Mouse (Mus musculus): ENCODE measurements at regions not wholly inside any gene's neighbourhood (a gene's known extent, or its start where the extent isn't known, plus 50 kb on each side); places are given as distances from the start of the nearest gene placed in this dataset.

GRCm38 (mm10) chr13:44559706-44560105 lies 169.6 kb upstream of the Jarid2 start:
- 43% methylated on average over 2 of the region's 2 CpGs for WGBS
- H3K27ac ChIP-seq, result no peak overlapping the region
- no peak for ATAC-seq
- no peak overlapping the region for H3K9ac ChIP-seq
- H3K27me3 ChIP-seq, result no peaks in the 10 kb centered on the region
- no peak overlapping the region for H3K4me2 ChIP-seq
- H3K4me3 ChIP-seq, result no peak overlapping the region
- H3K36me3 ChIP-seq (ENCODE audit: poor library complexity, severe bottlenecking), result no peaks in the 10 kb centered on the region
- H3K4me1 ChIP-seq, result no peaks in the 10 kb centered on the region
- H3K9me3 ChIP-seq (replicated peaks), result no peaks in the 10 kb centered on the region

DNA sequence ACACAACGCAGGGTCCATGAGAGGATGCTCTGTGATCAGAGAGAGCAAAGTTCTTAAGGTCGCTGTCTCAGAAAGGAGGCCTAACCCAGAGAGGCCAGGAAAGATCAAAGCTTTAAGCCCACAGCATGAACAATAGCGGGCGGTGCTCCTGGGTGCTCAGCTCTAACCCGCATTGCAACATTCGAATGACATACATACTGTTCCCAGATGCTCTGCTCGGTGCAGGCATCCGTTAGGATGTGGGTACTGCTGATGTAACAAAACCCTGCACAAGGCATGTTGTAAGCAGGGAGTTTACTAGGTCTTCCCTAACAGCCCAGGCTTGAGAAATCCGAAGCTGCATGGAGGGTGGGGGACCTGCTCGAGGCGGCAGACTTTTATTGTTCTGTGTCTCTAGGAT lies 164.6 kb upstream of the Jarid2 start:
- H3K9ac ChIP-seq, result no peak overlapping the region
- no peak overlapping the region for H3K4me3 ChIP-seq
- H3K36me3 ChIP-seq (ENCODE audit: poor library complexity, severe bottlenecking), result no peaks in the 10 kb centered on the region
- 38% methylated on average over 11 of the region's 11 CpGs for WGBS
- no peak for ATAC-seq
- H3K4me1 ChIP-seq, result no peaks in the 10 kb centered on the region
- no peak overlapping the region for H3K4me2 ChIP-seq
- no peak overlapping the region for H3K27ac ChIP-seq
- H3K9me3 ChIP-seq (replicated peaks), result no peaks in the 10 kb centered on the region
- H3K27me3 ChIP-seq, result no peaks in the 10 kb centered on the region

DNA sequence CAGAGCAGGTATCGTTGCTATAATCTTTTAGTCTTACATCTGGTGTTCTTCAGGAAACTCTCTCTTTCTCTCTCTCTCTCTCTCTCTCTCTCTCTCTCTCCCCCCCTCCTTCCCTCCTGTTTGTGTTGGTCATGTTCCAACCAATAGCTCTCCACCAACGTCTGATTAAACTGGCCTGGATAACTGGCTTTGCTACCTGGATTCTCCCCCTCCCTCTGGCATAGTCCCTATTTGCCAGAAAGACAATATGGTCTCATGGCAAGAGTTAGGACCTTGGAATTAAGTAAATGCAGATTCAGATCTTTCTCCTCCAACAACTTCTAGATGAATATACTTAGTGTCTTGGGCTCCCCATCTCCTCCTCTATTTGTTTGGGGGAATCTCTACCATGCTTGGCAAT lies 161.6 kb upstream of the Jarid2 start:
- H3K4me1 ChIP-seq, result no peaks in the 10 kb centered on the region
- H3K9me3 ChIP-seq (replicated peaks), result no peaks in the 10 kb centered on the region
- ATAC-seq, result no peak
- no peak overlapping the region for H3K9ac ChIP-seq
- H3K27ac ChIP-seq, result no peak overlapping the region
- no peak overlapping the region for H3K4me2 ChIP-seq
- H3K27me3 ChIP-seq, result no peaks in the 10 kb centered on the region
- no peaks in the 10 kb centered on the region for H3K36me3 ChIP-seq (ENCODE audit: poor library complexity, severe bottlenecking)
- 70% methylated on average over 2 of the region's 2 CpGs for WGBS
- no peak overlapping the region for H3K4me3 ChIP-seq

GRCm38 (mm10) chr13:44569241-44569778 lies 160.0 kb upstream of the Jarid2 start:
- H3K4me3 ChIP-seq, result no peak overlapping the region
- no peak overlapping the region for H3K9ac ChIP-seq
- H3K27ac ChIP-seq, result no peak overlapping the region
- H3K27me3 ChIP-seq, result no peaks in the 10 kb centered on the region
- H3K9me3 ChIP-seq (replicated peaks), result no peaks in the 10 kb centered on the region
- 0 out of 2 replicates have a peak, but pooled peaks cover 3% of the 10 kb centered on the region for H3K4me1 ChIP-seq
- 82% methylated on average over 3 of the region's 3 CpGs for WGBS
- no peak for ATAC-seq
- H3K36me3 ChIP-seq (ENCODE audit: poor library complexity, severe bottlenecking), result no peaks in the 10 kb centered on the region
- H3K4me2 ChIP-seq, result no peak overlapping the region

- no peak overlapping the region for H3K9ac ChIP-seq
- 0 out of 2 replicates have a peak, but pooled peaks cover 3% of the 10 kb centered on the region for H3K4me1 ChIP-seq
- no peaks in the 10 kb centered on the region for H3K9me3 ChIP-seq (replicated peaks)
- 14% methylated on average over 7 of the region's 7 CpGs for WGBS
- no peak overlapping the region for H3K4me2 ChIP-seq
- no peaks in the 10 kb centered on the region for H3K27me3 ChIP-seq
- no peak overlapping the region for H3K27ac ChIP-seq
- no peak for ATAC-seq
- H3K36me3 ChIP-seq (ENCODE audit: poor library complexity, severe bottlenecking), result no peaks in the 10 kb centered on the region
- H3K4me3 ChIP-seq, result no peak overlapping the region
Measured at GRCm38 (mm10) chr13:44573463-44573862, 155.8 kb upstream of the Jarid2 start.

DNA sequence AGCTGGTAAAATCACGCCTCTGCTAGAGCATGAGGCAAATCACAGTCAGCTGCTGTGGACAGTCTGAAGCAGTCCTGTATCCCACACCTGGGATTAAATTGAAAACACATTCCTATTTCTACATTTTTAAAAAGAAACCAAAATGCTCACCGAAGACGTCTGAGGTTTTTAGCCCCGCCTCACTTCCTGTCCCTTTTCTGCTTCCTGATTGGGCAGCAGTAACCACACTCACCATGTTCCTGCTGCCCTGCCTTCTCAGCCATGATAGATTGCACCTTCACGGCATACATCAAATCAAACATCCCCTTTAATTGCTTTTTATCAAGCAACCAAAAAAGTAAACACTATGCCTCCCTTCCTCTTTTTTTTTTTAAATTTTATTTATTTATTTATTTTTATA lies 150.1 kb upstream of the Jarid2 start:
- 92% methylated on average over 5 of the region's 5 CpGs for WGBS
- 0 out of 2 replicates have a peak, but pooled peaks cover 5% of the 10 kb centered on the region for H3K27me3 ChIP-seq
- peaks cover 27% of the 10 kb centered on the region for H3K4me1 ChIP-seq
- no peaks in the 10 kb centered on the region for H3K36me3 ChIP-seq (ENCODE audit: poor library complexity, severe bottlenecking)
- no peak overlapping the region for H3K27ac ChIP-seq
- no peak overlapping the region for H3K4me2 ChIP-seq
- no peak overlapping the region for H3K4me3 ChIP-seq
- H3K9me3 ChIP-seq (replicated peaks), result 0 out of 2 replicates have a peak, but pooled peaks cover 5% of the 10 kb centered on the region
- no peak overlapping the region for H3K9ac ChIP-seq
- no peak for ATAC-seq

- H3K4me2 ChIP-seq, result peak overlapping the region; percentile 44
Measured at GRCm38 (mm10) chr13:44580156-44580736, 149.0 kb upstream of the Jarid2 start.

GRCm38 (mm10) chr13:44580767-44581166 lies 148.5 kb upstream of the Jarid2 start:
- H3K4me2 ChIP-seq, result peak overlapping the region; percentile 44
- peaks cover 27% of the 10 kb centered on the region for H3K4me1 ChIP-seq
- 0 out of 2 replicates have a peak, but pooled peaks cover 5% of the 10 kb centered on the region for H3K9me3 ChIP-seq (replicated peaks)
- 0 out of 2 replicates have a peak overlapping the region, but pooled peaks have one; percentile 12 for H3K9ac ChIP-seq
- ATAC-seq, result no peak
- H3K4me3 ChIP-seq, result 0 out of 2 replicates have a peak overlapping the region, but pooled peaks have one; percentile 9
- 0 out of 2 replicates have a peak, but pooled peaks cover 5% of the 10 kb centered on the region for H3K27me3 ChIP-seq
- no peaks in the 10 kb centered on the region for H3K36me3 ChIP-seq (ENCODE audit: poor library complexity, severe bottlenecking)
- WGBS, result 26% methylated on average over 9 of the region's 9 CpGs
- H3K27ac ChIP-seq, result no peak overlapping the region

More at GRCm38 (mm10) chr13:44580156-44580736, 149.0 kb upstream of the Jarid2 start:
- Histone ChIP-seq H3K27me3 (0 out of 2 replicates have a peak, but pooled peaks cover 5% of the 10 kb centered on the region), H3K9me3 (replicated peaks) (0 out of 2 replicates have a peak, but pooled peaks cover 5% of the 10 kb centered on the region), H3K27ac (no peak overlapping the region), H3K36me3 (ENCODE audit: poor library complexity, severe bottlenecking) (no peaks in the 10 kb centered on the region), H3K4me3 (0 out of 2 replicates have a peak overlapping the region, but pooled peaks have one; percentile 9), H3K9ac (0 out of 2 replicates have a peak overlapping the region, but pooled peaks have one; percentile 12), H3K4me1 (peaks cover 27% of the 10 kb centered on the region)
- ATAC-seq, result no peak
- 20% methylated on average over 15 of the region's 15 CpGs for WGBS

DNA sequence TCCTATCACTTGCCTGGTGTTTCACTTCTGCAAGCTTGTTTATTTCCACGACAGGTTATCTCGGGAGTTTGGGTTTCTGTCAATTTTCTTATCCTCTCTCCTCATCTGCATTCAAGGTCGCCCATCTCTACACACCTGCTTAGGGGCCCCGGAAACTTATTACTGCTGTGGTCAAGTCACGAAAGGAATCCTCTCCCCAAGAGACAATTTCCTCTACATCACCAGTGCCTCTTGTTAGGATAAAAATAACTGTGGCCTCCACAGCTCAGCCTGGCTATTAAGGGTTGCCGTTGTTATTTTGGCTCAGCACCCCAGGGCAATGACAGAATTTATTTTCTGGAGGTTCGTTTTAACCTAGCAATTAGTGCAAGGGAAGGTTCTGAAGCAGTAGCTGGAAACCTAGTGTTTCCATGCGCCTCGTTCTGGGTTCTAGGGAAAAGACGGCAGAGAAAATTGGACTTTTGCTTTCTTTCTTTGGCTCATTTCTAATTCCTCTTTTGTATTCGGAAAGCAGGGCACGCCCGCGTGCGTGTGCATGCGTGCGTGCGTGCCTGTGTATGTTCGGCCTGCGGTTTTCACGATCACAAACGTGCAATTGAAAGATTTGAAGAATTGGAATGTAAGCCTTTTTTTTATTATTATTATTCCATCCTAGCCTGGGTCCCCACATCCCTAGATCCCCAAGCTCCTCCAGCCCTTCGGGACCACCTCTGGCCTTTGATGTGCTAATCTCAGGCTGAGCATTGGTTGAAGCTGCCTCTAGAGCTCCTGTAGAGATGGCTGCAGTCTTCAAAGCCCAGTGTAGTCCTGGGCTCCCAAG lies 147.1 kb upstream of the Jarid2 start:
- H3K4me3 ChIP-seq, result peak overlapping the region; percentile 13; the same call in 1 of the 2 replicates
- 14% methylated on average over 23 of the region's 23 CpGs for WGBS
- H3K4me1 ChIP-seq, result peaks cover 27% of the 10 kb centered on the region
- no peak for ATAC-seq
- 0 out of 2 replicates have a peak, but pooled peaks cover 5% of the 10 kb centered on the region for H3K9me3 ChIP-seq (replicated peaks)
- no peak overlapping the region for H3K9ac ChIP-seq
- H3K27ac ChIP-seq, result no peak overlapping the region
- 0 out of 2 replicates have a peak, but pooled peaks cover 5% of the 10 kb centered on the region for H3K27me3 ChIP-seq
- peak overlapping the region; percentile 48 for H3K4me2 ChIP-seq
- H3K36me3 ChIP-seq (ENCODE audit: poor library complexity, severe bottlenecking), result no peaks in the 10 kb centered on the region

- H3K27me3 ChIP-seq, result 0 out of 2 replicates have a peak, but pooled peaks cover 5% of the 10 kb centered on the region
- no peak overlapping the region for H3K9ac ChIP-seq
- H3K36me3 ChIP-seq (ENCODE audit: poor library complexity, severe bottlenecking), result no peaks in the 10 kb centered on the region
- no peak overlapping the region for H3K4me3 ChIP-seq
- no peak overlapping the region for H3K27ac ChIP-seq
- 18% methylated on average over 2 of the region's 2 CpGs for WGBS
- H3K4me1 ChIP-seq, result peaks cover 27% of the 10 kb centered on the region
- ATAC-seq, result no peak
- H3K9me3 ChIP-seq (replicated peaks), result 0 out of 2 replicates have a peak, but pooled peaks cover 5% of the 10 kb centered on the region
- H3K4me2 ChIP-seq, result peak overlapping the region; percentile 48
Measured at GRCm38 (mm10) chr13:44582767-44583085, 146.5 kb upstream of the Jarid2 start.

DNA sequence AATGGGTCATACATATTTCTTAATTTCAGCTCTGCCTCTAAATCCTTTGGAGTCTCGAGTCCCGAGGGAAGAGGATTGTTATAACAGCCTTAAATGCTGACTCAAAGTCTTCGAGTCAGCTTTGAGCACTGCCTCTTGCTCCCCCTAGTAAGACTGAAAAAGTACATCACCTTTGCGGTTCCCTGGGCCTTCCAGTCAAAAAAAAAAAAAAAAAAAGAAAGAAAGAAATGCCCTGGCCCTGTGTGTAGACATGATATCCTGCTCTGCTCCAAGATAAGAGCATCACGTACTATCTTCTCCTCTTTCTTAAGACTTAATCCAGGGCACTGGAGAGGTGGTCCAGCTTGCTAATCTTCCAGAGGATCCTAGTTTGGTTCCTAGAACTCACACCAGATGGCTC lies 145.7 kb upstream of the Jarid2 start:
- 67% methylated on average over 5 of the region's 5 CpGs for WGBS
- no peak for ATAC-seq
- Histone ChIP-seq H3K27me3 (0 out of 2 replicates have a peak, but pooled peaks cover 5% of the 10 kb centered on the region), H3K9ac (no peak overlapping the region), H3K4me1 (peaks cover 27% of the 10 kb centered on the region), H3K9me3 (replicated peaks) (0 out of 2 replicates have a peak, but pooled peaks cover 5% of the 10 kb centered on the region), H3K36me3 (ENCODE audit: poor library complexity, severe bottlenecking) (no peaks in the 10 kb centered on the region), H3K4me2 (no peak overlapping the region), H3K27ac (no peak overlapping the region), H3K4me3 (no peak overlapping the region)

- no peak overlapping the region for H3K27ac ChIP-seq
- no peak overlapping the region for H3K4me3 ChIP-seq
- H3K9ac ChIP-seq, result no peak overlapping the region
- WGBS, result 31% methylated on average over 8 of the region's 8 CpGs
- peaks cover 27% of the 10 kb centered on the region for H3K4me1 ChIP-seq
- H3K27me3 ChIP-seq, result 0 out of 2 replicates have a peak, but pooled peaks cover 5% of the 10 kb centered on the region
- ATAC-seq, result no peak
- H3K36me3 ChIP-seq (ENCODE audit: poor library complexity, severe bottlenecking), result no peaks in the 10 kb centered on the region
- no peak overlapping the region for H3K4me2 ChIP-seq
- H3K9me3 ChIP-seq (replicated peaks), result 0 out of 2 replicates have a peak, but pooled peaks cover under 1% of the 10 kb centered on the region
Measured at GRCm38 (mm10) chr13:44584151-44584550, 145.1 kb upstream of the Jarid2 start.
